Mouse (Mus musculus) neural tube, embryonic 15.5 days (tissue): Measurements from ENCODE around the gene Fbln7. TPM values are rescaled to one million over a fixed set of nuclear protein-coding genes. Genes with fewer than 3 reads are reported as not detected.

ENCODE experiments used
- ATAC-seq: fragments of 200-750 bp; cut with Nextera tagmentation; 2 replicates; pipeline ENCODE4 v1.8.0; 2017; ENCODE audit warnings: mild to moderate bottlenecking, moderate TSS enrichment, moderate library complexity; ENCODE audit not compliant: low FRiP score
- H3K27ac ChIP-seq: fragments of 300-500 bp; sonication (generic); replicated peaks from 2 replicates; pipeline ENCODE4 v1.5.1; 2015; ENCODE audit warnings: mild to moderate bottlenecking, inconsistent platforms
- H3K27me3 ChIP-seq: fragments of 300-500 bp; sonication (generic); replicated peaks from 2 replicates; pipeline ENCODE4 v1.6.1; 2015; ENCODE audit warnings: inconsistent platforms
- H3K36me3 ChIP-seq: fragments of 300-500 bp; sonication (generic); 2 replicates; pipeline ENCODE4 v1.6.1; 2015; ENCODE audit warnings: inconsistent platforms
- H3K4me1 ChIP-seq: fragments of 300-500 bp; sonication (generic); 2 replicates; pipeline ENCODE4 v1.6.1; 2015; ENCODE audit warnings: inconsistent platforms
- H3K4me2 ChIP-seq: fragments of 300-500 bp; sonication (generic); 2 replicates; pipeline ENCODE4 v1.6.1; 2015; ENCODE audit warnings: inconsistent platforms, mild to moderate bottlenecking, moderate library complexity
- H3K4me3 ChIP-seq: fragments of 300-500 bp; sonication (generic); replicated peaks from 2 replicates; pipeline ENCODE4 v1.5.1; 2015; ENCODE audit warnings: mild to moderate bottlenecking, inconsistent platforms
- H3K9ac ChIP-seq: fragments of 300-500 bp; sonication (generic); replicated peaks from 2 replicates; pipeline ENCODE4 v1.6.1; 2015; ENCODE audit warnings: mild to moderate bottlenecking, inconsistent platforms
- H3K9me3 ChIP-seq: fragments of 300-500 bp; sonication (generic); replicated peaks from 2 replicates; pipeline ENCODE4 v1.6.1; 2016; ENCODE audit warnings: inconsistent platforms
- WGBS: fragments of 180-500 bp; shearing (Covaris S2); methylation state at CpG from one replicate; pipeline ENCODE4 v1.1.7; 2015; ENCODE audit warnings: mixed read lengths; 5-methylcytosine and 5-hydroxymethylcytosine counted together
- polyA plus RNA-seq: library from polyadenylated mRNA; unstranded; fragments of >200 nt; fragmentation: Nextera tagmentation; extraction: Ambion mirVana; gene quantifications from 2 replicates; pipeline ENCODE4 v1.2.1, GENCODE M21; 2015

The Fbln7 gene
- polyA plus RNA-seq, 1 experiment from 2014 or later: 3.4 TPM

GRCm38 (mm10) chr2:128833435-128833834, 29.3 kb upstream of the Fbln7 start:
- Histone ChIP-seq H3K4me3 (no peak overlapping the region), H3K27ac (no peak overlapping the region), H3K27me3 (no peaks in the 10 kb centered on the region), H3K9me3 (no peaks in the 10 kb centered on the region), H3K4me2 (no peak overlapping the region), H3K36me3 (peaks cover 76% of the 10 kb centered on the region), H3K4me1 (no peaks in the 10 kb centered on the region), H3K9ac (no peak overlapping the region)
- ATAC-seq: no peak
- 97% methylated on average over 2 of the region's 2 CpGs for WGBS

DNA sequence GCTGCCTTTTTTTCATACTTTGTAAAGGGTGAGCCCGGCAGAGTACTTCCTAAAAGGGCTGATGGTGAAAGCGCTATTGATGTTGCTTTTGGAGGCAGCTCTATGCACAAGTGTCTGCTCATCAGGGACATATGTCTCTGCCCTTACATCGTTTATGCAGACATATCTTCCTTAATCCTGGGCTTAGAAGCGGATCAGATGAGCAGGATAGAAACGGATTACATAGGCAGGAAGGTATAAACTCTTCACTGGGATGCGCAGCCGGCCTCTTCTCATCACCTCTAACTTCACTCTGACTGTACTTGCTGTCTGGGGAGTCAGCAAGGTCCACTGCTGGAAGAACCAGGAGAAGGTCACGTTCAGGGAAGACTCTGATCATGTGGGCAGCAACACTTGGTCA, 25.2 kb upstream of the Fbln7 start:
- H3K36me3 ChIP-seq: peaks cover 70% of the 10 kb centered on the region
- ATAC-seq: no peak
- no peak overlapping the region for H3K4me2 ChIP-seq
- no peaks in the 10 kb centered on the region for H3K27me3 ChIP-seq
- WGBS: 94% methylated on average over 8 of the region's 8 CpGs
- no peak overlapping the region for H3K4me3 ChIP-seq
- no peaks in the 10 kb centered on the region for H3K9me3 ChIP-seq
- H3K27ac ChIP-seq: no peak overlapping the region
- H3K4me1 ChIP-seq: no peaks in the 10 kb centered on the region
- no peak overlapping the region for H3K9ac ChIP-seq

- no peak for ATAC-seq
- WGBS: 96% methylated on average over 3 of the region's 3 CpGs
- H3K36me3 ChIP-seq: peaks cover 68% of the 10 kb centered on the region
- H3K4me1 ChIP-seq: no peaks in the 10 kb centered on the region
- H3K4me3 ChIP-seq: no peak overlapping the region
- no peak overlapping the region for H3K4me2 ChIP-seq
- H3K27me3 ChIP-seq: no peaks in the 10 kb centered on the region
- no peak overlapping the region for H3K27ac ChIP-seq
- H3K9me3 ChIP-seq: no peaks in the 10 kb centered on the region
- no peak overlapping the region for H3K9ac ChIP-seq
These were observed 24.2 kb upstream of the Fbln7 start for GRCm38 (mm10) chr2:128838611-128839010.

DNA sequence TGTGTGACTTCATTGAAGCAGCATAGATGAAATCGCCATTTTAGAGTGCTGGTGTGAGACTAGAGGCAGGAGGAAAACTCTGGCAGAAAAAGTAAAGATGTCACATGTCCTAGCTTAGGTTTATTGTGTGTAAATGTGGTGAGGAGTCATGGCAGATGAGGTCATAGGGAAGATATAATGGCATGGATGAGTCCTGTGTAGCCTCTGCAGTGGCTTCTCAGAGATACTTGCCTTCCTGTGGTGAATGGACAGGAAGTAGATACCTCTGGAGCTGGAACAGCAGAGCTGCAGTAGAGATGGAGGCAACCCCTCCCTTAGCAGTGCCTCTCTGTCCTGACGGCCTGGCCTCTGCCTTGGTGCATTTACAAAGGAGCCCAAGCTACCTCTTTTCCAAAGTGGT, 23.3 kb upstream of the Fbln7 start:
- no peaks in the 10 kb centered on the region for H3K4me1 ChIP-seq
- WGBS: 95% methylated on average over 2 of the region's 2 CpGs
- no peak overlapping the region for H3K4me2 ChIP-seq
- no peaks in the 10 kb centered on the region for H3K9me3 ChIP-seq
- H3K4me3 ChIP-seq: no peak overlapping the region
- no peak overlapping the region for H3K9ac ChIP-seq
- no peak for ATAC-seq
- peaks cover 65% of the 10 kb centered on the region for H3K36me3 ChIP-seq
- no peaks in the 10 kb centered on the region for H3K27me3 ChIP-seq
- no peak overlapping the region for H3K27ac ChIP-seq

GRCm38 (mm10) chr2:128842437-128842836, 20.3 kb upstream of the Fbln7 start:
- no peaks in the 10 kb centered on the region for H3K4me1 ChIP-seq
- peaks cover 58% of the 10 kb centered on the region for H3K36me3 ChIP-seq
- no peaks in the 10 kb centered on the region for H3K27me3 ChIP-seq
- ATAC-seq: no peak
- H3K9me3 ChIP-seq: no peaks in the 10 kb centered on the region
- no peak overlapping the region for H3K4me3 ChIP-seq
- no peak overlapping the region for H3K9ac ChIP-seq
- WGBS: 93% methylated on average over 8 of the region's 8 CpGs
- H3K27ac ChIP-seq: no peak overlapping the region
- no peak overlapping the region for H3K4me2 ChIP-seq

GRCm38 (mm10) chr2:128850036-128850435, 12.7 kb upstream of the Fbln7 start:
- ATAC-seq: no peak
- H3K36me3 ChIP-seq: peaks cover 64% of the 10 kb centered on the region
- no peaks in the 10 kb centered on the region for H3K27me3 ChIP-seq

GRCm38 (mm10) chr2:128856673-128857072, 6.1 kb upstream of the Fbln7 start:
- no peaks in the 10 kb centered on the region for H3K9me3 ChIP-seq
- no peak overlapping the region for H3K27ac ChIP-seq
- H3K4me1 ChIP-seq: no peaks in the 10 kb centered on the region
- no peak overlapping the region for H3K4me2 ChIP-seq
- no peaks in the 10 kb centered on the region for H3K27me3 ChIP-seq
- ATAC-seq: no peak
- WGBS: 86% methylated on average over 1 of the region's 1 CpGs
- peaks cover 15% of the 10 kb centered on the region for H3K36me3 ChIP-seq
- H3K9ac ChIP-seq: no peak overlapping the region
- H3K4me3 ChIP-seq: no peak overlapping the region

More at GRCm38 (mm10) chr2:128850036-128850435, 12.7 kb upstream of the Fbln7 start:
- no peaks in the 10 kb centered on the region for H3K9me3 ChIP-seq
- H3K4me1 ChIP-seq: no peaks in the 10 kb centered on the region
- H3K4me3 ChIP-seq: no peak overlapping the region
- 96% methylated on average over 2 of the region's 2 CpGs for WGBS
- no peak overlapping the region for H3K27ac ChIP-seq
- H3K4me2 ChIP-seq: no peak overlapping the region
- H3K9ac ChIP-seq: no peak overlapping the region

- no peaks in the 10 kb centered on the region for H3K9me3 ChIP-seq
- no peak overlapping the region for H3K4me2 ChIP-seq
- no peaks in the 10 kb centered on the region for H3K36me3 ChIP-seq
- ATAC-seq: no peak
- H3K4me3 ChIP-seq: no peak overlapping the region
- H3K9ac ChIP-seq: no peak overlapping the region
- peaks cover 5% of the 10 kb centered on the region for H3K4me1 ChIP-seq
- WGBS: 88% methylated on average over 6 of the region's 6 CpGs
- H3K27me3 ChIP-seq: peaks cover 9% of the 10 kb centered on the region
- H3K27ac ChIP-seq: no peak overlapping the region
These were observed 3.8 kb upstream of the Fbln7 start for GRCm38 (mm10) chr2:128858962-128859361.

DNA sequence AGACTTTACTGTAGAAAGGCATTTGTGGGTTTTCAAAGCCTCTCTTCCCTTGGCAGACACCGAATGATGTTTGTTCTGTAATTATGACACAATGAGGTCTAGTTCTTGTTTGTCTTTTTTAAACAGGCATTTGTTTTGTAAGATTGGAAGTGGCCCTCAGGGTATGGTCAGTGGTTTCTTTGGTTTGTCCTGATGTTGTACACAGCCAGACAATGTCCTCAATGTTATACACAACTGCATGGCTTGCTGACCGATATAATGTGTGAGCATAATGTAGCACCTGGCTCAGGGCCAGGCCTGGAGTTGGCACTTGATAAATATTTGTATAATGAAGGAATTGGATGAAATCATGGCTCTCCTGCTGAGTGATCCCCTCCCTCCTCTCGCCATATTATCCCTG, 2.9 kb upstream of the Fbln7 start:
- peaks cover 15% of the 10 kb centered on the region for H3K27me3 ChIP-seq
- no peak overlapping the region for H3K27ac ChIP-seq
- H3K9ac ChIP-seq: no peak overlapping the region
- 71% methylated on average over 3 of the region's 3 CpGs for WGBS
- no peaks in the 10 kb centered on the region for H3K36me3 ChIP-seq
- peaks cover 11% of the 10 kb centered on the region for H3K4me1 ChIP-seq
- no peak overlapping the region for H3K4me3 ChIP-seq
- H3K9me3 ChIP-seq: no peaks in the 10 kb centered on the region
- ATAC-seq: no peak
- H3K4me2 ChIP-seq: no peak overlapping the region

GRCm38 (mm10) chr2:128863777-128864331, 1.1 kb downstream of the Fbln7 start:
- 0% methylated on average over 37 of the region's 38 CpGs for WGBS
- H3K4me3 ChIP-seq: peak overlapping the region; percentile 50
- peaks cover 11% of the 10 kb centered on the region for H3K4me1 ChIP-seq
- ATAC-seq: peak; percentile 72
- peak overlapping the region; percentile 97 for H3K4me2 ChIP-seq
- no peaks in the 10 kb centered on the region for H3K36me3 ChIP-seq
- peaks cover 21% of the 10 kb centered on the region for H3K27me3 ChIP-seq
- H3K9ac ChIP-seq: peak overlapping the region; percentile 50
- H3K9me3 ChIP-seq: no peaks in the 10 kb centered on the region
- H3K27ac ChIP-seq: no peak overlapping the region

- H3K36me3 ChIP-seq: no peaks in the 10 kb centered on the region
- H3K4me3 ChIP-seq: no peak overlapping the region
- H3K9me3 ChIP-seq: no peaks in the 10 kb centered on the region
- H3K4me2 ChIP-seq: no peak overlapping the region
- peaks cover 11% of the 10 kb centered on the region for H3K4me1 ChIP-seq
- H3K27me3 ChIP-seq: peaks cover 21% of the 10 kb centered on the region
- 51% methylated on average over 3 of the region's 3 CpGs for WGBS
- no peak for ATAC-seq
- H3K9ac ChIP-seq: no peak overlapping the region
- no peak overlapping the region for H3K27ac ChIP-seq
These were observed 2.3 kb downstream of the Fbln7 start for GRCm38 (mm10) chr2:128865061-128865460.

DNA sequence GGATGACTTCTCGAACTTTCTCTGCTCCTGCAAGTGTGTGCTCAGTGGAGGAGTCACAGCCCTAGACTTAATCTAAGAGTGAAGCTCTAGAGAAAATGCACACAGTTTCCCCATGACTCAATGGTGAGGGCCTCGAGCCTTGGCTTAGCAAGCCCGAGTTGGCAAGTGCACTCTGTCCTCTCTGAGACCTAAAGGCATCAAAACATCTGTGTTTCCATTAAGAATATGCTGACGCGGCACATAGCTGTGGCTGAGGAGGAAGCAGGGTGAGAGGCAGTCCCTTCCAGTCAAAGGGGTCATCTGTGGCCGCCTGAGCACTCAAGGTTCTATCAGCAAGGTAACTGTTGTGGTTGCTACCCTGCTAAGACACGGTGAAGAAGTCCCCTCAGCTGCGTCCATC, 8.9 kb downstream of the Fbln7 start:
- WGBS: 79% methylated on average over 8 of the region's 8 CpGs
- H3K27ac ChIP-seq: no peak overlapping the region
- no peaks in the 10 kb centered on the region for H3K4me1 ChIP-seq
- H3K36me3 ChIP-seq: no peaks in the 10 kb centered on the region
- no peaks in the 10 kb centered on the region for H3K9me3 ChIP-seq
- no peaks in the 10 kb centered on the region for H3K27me3 ChIP-seq
- no peak overlapping the region for H3K4me2 ChIP-seq
- ATAC-seq: no peak
- no peak overlapping the region for H3K4me3 ChIP-seq
- no peak overlapping the region for H3K9ac ChIP-seq

- Histone ChIP-seq H3K9ac (no peak overlapping the region), H3K27me3 (no peaks in the 10 kb centered on the region), H3K4me1 (no peaks in the 10 kb centered on the region), H3K4me2 (no peak overlapping the region), H3K27ac (no peak overlapping the region), H3K4me3 (no peak overlapping the region), H3K9me3 (no peaks in the 10 kb centered on the region), H3K36me3 (no peaks in the 10 kb centered on the region)
- ATAC-seq: no peak
- WGBS: 93% methylated on average over 9 of the region's 9 CpGs
These were observed 9.5 kb downstream of the Fbln7 start for GRCm38 (mm10) chr2:128872256-128872655.
